Mouse (Mus musculus): ENCODE data around the gene Pdk3.

GRCm38 (mm10) chrX:93825787-93826186 is 6.2 kb downstream of the Pdk3 start:
- no peak for TF ChIP-seq POLR2A (IDR thresholded peaks at IDR 0.05; ENCODE audit: borderline replicate concordance, extremely low read depth, insufficient read depth, insufficient read length, poor library complexity, severe bottlenecking)
- TF ChIP-seq CTCF (IDR thresholded peaks at IDR 0.05; ENCODE audit: borderline replicate concordance, extremely low read depth, insufficient read depth, insufficient read length): no peak

Data from brain, embryonic 14.5 days (tissue).